Mouse (Mus musculus) CD4-positive, CD25-positive, alpha-beta regulatory T cell, adult 2 months (primary cell): ENCODE results near the gene Scrn2.
A peak's percentile ranks its signal among the peaks of the same experiment; 100 is the strongest.

Experiments used
- DNase-seq: peaks from one replicate; pipeline ENCODE4 v3.0.0-alpha.2; 2012; ENCODE audit warnings: low read depth, low spot score

Scrn2 gene

DNA sequence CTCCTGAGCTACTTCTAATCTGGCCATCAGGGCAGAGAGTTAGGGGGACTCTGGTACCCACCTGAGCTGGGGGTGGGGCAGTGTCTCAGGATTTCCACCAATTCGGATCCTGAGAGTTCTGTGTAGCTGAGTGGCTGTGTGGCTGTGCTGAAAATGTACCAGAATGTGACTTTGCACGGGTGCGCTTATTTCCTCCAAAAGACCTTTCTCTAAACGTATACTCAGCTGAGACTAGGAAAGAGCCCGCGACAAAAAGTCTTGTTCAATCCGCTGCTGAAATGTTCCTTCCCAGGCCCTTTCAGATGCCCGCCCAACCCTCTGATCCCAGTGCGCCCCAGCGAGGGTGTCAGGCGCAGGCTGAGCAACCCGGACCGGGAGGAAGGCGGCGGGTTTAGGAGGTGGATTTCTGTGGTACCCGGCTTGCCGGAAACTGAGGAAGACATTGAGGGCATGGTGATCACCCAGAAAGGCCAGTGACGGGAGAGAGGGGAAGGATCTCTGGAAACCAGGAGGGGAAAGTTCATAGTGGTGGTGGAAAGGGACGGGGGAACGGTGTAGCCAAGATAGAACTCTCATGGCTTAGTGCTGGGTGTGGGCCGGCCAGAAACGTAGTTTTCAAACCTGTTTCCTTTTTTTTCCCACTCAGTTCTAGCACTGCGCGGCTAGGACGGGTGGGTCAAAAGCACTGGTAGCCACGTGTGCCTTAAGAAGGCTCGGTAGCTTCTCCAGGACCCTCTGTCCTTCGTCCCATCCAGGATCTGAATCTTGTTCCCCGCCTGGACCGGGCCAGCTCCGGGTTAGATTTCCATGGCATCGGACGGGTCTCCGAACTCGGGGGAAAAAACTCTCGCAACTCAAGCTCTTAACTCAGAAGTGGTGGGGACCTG, 11.8 kb upstream of the Scrn2 start:
- DNase-seq = peak; percentile 36

- DNase-seq = peak; percentile 78
Observed at GRCm38 (mm10) chr11:97018583-97019344, 11.0 kb upstream of the Scrn2 start.

DNA sequence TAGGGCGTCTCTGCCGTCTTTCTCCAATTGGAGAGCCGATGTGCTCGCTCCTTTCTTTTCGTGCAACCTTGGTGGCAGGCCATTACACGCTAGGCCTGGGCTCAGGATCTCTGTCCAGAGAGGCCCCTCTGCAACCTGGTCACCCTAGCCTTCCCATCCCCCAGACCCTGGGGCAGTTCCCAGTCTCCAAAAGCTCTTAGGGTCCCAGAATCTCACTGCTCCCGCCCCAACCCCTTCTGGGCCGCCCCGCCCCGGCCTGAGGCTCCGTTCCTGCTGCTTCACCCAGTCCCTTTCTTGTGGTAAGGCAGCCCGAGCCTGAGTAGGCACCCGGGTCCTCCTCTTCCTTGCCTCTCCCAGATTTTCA, 10.4 kb upstream of the Scrn2 start:
- peak; percentile 31 for DNase-seq

DNA sequence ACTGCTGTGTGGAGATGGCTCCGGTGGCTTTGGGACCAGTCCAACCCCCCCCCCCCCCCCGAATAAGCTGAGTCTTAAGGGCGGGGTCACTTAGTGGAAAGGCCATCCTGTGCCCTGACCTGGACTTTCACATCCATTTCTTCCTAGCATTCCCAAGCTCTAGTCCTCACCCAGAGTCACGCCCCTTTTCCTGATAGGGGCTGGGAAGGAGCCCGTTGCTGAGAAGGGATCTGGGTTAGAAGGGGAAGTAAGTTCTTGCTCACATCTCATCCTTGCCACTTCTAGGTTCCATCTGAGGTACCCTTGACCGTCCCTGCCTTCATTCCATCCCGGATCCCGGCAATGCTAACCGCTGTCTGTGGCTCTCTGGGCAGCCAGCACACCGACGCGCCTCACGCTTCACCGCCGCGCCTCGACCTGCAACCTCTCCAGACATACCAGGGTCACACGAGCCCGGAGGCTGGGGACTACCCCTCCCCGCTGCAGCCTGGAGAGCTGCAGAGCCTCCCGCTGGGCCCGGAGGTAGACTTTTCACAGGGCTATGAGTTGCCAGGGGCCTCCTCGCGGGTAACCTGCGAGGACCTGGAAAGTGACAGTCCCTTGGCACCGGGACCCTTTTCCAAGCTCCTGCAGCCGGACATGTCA, 8.5 kb upstream of the Scrn2 start:
- DNase-seq = peak; percentile 57

DNA sequence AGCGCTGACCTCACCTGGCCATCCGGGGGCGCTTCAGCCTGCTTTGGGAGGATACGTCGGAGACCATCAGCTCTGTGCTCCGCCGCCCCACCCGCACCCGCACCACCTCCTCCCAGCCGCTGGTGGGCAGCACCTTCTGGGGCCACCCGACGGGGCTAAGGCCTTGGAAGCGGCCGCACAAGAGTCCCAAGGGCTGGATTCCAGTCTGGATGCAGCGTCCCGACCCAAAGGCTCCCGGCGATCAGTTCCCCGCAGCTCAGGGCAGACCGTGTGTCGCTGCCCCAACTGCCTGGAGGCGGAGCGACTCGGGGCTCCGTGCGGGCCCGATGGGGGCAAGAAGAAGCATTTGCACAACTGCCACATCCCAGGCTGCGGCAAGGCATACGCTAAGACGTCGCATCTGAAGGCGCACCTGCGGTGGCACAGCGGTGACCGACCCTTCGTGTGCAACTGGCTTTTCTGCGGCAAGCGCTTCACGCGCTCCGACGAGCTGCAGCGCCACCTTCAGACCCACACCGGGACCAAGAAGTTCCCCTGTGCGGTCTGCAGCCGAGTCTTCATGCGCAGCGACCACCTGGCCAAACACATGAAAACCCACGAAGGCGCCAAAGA, 7.8 kb upstream of the Scrn2 start:
- DNase-seq = peak; percentile 92

DNA sequence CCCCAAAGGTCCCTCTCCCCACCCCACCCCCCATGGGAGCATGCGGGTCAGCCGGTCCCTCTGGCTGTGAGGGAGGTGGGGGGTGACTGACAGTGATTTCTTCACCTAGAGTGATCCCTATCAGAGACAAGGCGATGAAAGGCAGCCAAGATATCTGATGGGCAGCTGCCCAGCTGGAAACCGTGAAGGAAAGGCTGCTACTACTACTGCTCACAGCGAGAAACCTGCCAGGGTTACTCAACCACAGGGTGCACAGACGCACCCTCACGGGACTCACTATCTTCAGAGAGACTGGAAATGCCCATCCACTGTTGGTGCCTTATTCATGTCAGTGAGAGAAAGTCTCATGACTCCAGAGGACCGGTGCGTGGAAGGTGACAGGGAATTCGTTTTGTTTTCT, 4.8 kb upstream of the Scrn2 start:
- DNase-seq = no peak

DNA sequence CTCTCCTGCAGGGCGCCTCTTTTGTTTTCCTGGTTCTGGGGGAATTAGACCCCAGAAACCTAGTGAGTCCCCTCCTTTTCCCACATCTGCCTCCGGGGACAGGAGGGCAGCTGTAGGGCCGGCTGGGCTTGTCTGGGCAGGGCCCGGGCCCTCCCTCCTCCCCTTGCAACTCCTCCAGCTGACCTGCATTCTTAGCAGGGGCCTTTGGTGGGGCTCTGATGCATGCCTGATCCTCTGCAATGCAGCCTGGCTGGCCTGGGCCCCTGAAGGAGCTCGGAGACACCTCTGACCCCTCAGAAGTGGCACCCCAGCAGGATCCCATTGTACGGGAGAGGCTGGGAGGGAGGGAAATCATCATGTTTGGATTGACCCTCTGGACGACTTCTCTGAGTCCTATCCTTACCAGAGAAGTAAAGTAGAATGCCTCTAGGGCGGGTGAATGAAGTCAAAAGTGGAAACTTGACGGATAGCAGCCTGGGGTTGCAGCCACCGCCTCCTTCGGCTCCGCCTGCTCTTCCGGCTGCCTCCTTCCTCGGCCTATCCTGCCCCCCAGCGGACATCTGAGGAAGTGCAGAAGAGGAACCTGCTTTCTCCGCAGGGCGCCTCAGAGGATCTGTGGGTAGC, 3.9 kb upstream of the Scrn2 start:
- peak; percentile 95 for DNase-seq

- no peak for DNase-seq
Observed at GRCm38 (mm10) chr11:97030426-97030825, 688 bp downstream of the Scrn2 start.

DNA sequence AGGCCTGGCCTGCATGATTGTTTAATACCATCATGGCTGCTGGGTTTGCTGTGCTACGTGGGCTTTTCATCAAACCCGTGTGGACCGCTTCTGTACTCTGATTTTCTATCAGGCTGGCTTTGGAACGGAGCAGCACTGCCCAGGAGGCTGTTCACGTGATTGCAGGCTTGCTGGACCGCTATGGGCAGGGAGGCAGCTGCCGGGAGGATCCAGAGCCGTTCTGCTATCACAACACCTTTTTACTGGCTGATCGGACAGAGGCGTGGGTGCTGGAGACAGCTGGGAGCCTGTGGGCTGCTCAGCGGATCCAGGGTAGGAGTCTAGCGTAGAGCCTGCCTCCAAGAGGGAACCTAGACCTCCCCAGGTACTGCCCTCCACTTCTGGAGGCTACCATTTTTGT, 2.2 kb downstream of the Scrn2 start:
- DNase-seq = no peak

DNA sequence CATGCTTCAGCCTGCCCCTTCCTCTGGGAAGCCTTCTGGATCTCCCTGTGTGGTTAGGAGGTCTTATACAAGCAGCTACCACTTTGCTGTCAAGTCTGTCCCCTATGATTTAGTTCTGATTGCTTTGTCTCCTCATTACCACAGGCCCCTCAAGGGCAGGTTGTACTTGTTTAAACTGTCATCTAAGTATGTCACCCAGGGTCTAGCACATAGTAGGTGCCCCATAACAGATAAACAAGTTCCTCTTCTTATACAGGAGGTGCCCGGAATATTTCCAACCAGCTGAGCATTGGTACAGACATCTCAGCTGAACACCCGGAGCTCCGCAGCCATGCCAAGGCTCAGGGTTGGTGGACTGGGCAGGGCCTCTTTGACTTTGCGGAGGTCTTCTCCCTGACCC, 2.8 kb downstream of the Scrn2 start:
- no peak for DNase-seq

GRCm38 (mm10) chr11:97033781-97034180, 4.0 kb downstream of the Scrn2 start:
- DNase-seq = no peak

DNA sequence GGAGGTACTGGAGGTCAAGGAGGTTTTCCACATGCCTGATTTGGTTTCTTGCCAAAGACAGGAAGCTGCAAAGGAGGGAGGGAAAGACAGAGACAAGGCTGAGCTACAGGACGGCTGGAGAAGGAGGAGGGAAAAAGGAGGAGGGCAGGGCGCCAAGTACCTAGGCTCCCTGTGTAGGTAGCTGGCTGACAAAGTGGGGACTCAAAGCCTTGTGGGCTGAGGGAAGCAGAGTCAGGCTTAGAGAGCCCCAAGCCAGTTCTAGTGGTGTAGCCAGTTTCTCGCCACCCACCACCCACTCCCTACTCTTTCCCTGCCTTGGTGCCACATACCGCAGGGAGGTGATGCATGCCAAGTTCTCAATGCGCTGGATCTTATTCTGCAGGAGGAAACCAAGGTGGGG, 6.4 kb downstream of the Scrn2 start:
- no peak for DNase-seq

DNA sequence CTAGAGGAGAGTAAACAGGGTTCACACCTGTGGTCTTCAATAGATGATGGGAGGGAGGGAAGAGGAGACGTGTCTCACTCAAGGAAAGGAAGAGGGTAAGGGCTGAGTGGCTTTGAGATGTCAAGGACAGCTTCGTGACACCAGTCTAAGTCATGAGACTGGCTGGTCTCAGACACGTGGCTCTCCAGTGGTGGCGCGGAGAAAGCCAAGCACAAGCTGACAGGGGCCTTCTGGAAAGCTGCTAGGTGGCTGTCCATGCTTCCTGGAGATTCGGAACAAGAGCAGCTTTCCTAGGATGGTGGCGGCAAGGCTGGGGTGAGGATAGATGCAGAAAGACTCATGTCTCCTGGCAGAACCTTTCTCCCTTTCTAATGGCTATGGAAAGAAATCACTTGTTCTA, 9.1 kb downstream of the Scrn2 start:
- no peak for DNase-seq

DNA sequence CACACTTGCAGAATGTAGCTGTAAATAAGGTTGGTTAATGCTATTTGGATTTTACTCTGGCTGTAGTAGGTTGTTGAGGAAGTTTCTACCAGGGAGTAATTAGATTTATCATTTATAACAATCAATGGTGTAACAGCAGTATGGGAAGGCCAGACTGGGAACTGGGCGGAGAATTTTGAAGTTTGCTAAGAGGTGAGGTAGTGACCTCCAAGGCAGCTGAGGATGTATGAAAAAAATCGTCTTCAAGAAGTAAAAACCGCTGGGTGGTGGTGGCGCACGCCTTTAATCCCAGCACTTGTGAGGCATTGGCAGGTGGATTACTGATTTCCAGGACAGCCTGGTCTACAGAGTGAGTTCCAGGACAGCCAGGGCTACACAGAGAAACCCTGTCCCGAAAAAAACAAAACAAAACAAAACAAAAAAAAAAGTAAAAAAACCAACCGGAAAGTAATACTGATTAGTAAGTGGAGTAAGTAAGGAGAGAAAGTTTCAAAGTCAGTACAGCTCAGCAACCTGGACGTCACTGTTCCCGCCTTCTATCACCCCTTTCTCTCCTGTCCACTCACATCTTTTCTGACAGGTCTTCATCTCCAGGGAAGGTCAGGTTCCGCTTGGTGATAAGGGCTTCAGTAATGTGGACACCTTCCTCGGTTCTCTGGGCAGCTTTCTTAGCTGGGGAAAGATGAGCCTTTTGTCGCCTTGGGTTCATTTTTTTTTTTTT, 10.7 kb downstream of the Scrn2 start:
- DNase-seq = no peak

DNA sequence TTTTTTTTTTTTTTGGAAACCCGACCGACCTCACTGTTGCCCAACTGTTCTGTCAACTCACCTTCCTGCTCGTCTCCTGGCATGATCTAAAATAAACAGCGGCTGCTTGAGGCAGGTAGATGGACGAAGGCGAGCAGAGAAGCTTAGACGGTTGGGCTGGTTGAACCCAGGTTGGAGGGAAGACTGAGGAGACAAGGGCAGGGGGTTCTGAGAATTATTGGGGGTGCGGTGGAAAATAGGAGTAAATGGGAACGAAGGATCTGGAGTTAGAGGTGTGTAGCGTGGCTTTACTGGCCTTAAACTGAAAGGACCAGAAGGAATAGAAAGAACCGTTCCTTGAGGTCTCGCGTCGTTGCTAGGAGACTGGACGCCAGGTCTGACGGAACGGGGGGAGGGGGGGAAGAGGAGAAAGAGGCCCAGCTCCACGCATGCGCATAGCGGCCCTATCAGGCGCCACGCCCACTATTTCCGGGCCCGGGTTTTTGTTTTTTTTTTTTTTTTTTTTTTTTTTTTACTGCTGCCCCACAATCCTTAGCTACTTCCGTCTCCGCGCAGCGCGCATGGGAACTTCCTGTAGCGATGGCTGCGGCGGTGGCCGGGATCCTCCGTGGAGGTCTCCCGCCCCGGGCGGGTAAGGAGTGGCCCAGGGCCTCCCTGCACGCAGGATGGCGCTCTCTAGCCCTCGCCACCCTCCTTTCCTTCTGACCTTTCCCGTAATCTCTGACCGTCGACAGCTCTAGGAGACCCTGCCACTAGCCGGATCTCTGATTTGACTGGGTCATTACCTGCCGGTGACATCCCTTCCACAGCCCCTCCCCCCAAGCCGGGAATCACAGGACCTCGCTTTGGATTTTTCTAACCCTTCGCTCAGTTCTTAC, 11.5 kb downstream of the Scrn2 start, which contains the start of the genes Lrrc46 and Mrpl10:
TSS of gene Lrrc46 (minus strand) at position 386 of the 878 bp plus-strand sequence.
TSS of gene Mrpl10 (plus strand) at position 539 of the 878 bp plus-strand sequence.
- peak; percentile 98 for DNase-seq

- DNase-seq = no peak
Observed at GRCm38 (mm10) chr11:97044902-97045301, 15.2 kb downstream of the Scrn2 start.

- DNase-seq = peak; percentile 67
Observed at GRCm38 (mm10) chr11:97045861-97046260, 16.1 kb downstream of the Scrn2 start.

GRCm38 (mm10) chr11:97048090-97048650, 18.4 kb downstream of the Scrn2 start:
- no peak for DNase-seq

DNA sequence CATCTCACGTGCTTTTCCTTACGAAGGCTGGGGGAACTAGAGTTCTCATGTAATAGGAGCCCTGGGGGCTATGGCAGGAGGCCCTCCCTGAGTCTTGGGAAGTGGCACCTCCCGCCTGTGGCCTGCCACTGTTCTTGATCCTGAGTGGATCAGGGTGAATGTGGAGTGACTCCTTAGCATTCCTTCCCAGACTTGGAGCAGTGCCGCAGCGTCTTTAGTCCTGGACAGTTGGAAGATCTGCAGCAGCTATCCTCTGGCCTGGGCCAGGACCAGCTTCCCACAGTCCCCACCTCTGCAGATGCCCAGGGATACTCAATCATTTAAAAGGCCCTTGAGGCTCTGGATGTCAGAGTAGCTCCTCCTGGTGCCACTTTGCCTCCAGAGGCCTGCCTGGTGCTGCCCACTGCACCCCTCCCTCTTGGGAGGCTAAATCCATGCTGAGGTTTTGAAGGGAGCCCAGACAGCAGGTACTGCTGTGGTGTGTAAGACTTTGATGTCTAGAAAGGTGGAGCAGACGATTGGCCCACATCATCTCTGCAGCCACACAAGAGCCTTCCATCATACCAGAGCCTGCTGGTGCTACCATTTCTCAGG, 19.9 kb downstream of the Scrn2 start:
- DNase-seq = no peak
